Mouse (Mus musculus) G1E-ER4 (cell line): ENCODE results near the gene Erg. TPM values are rescaled to one million over a fixed set of nuclear protein-coding genes. Genes with fewer than 3 reads are reported as not detected.

Experiments used
- GATA1 ChIP-seq: IDR thresholded peaks from one replicate; pipeline ENCODE4 v1.8.0; 2012; ENCODE audit warnings: low read length, inconsistent platforms
- polyA plus RNA-seq: library from polyadenylated mRNA; stranded (reverse); fragments of >175 nt; gene quantifications from 2 replicates; pipeline ENCODE4 v1.2.3, GENCODE M21; 2012

Erg gene
- polyA plus RNA-seq, 1 experiment: 0.81 TPM

- TF ChIP-seq GATA1: no peak
Observed at GRCm38 (mm10) chr16:95532387-95533077, 53.9 kb downstream of the Erg start.

- no peak for TF ChIP-seq GATA1
Observed at GRCm38 (mm10) chr16:95527561-95527960, 58.8 kb downstream of the Erg start.

GRCm38 (mm10) chr16:95519520-95519919, 66.9 kb downstream of the Erg start:
- no peak for TF ChIP-seq GATA1

- TF ChIP-seq GATA1: no peak
Observed at GRCm38 (mm10) chr16:95506051-95506450, 80.3 kb downstream of the Erg start.

- no peak for TF ChIP-seq GATA1
Observed at GRCm38 (mm10) chr16:95496582-95497300, 89.7 kb downstream of the Erg start.

- TF ChIP-seq GATA1: no peak
Observed at GRCm38 (mm10) chr16:95494108-95494507, 92.3 kb downstream of the Erg start.

GRCm38 (mm10) chr16:95493336-95493735, 93.1 kb downstream of the Erg start:
- TF ChIP-seq GATA1: no peak

GRCm38 (mm10) chr16:95492146-95492545, 94.2 kb downstream of the Erg start:
- TF ChIP-seq GATA1: no peak

- no peak for TF ChIP-seq GATA1
Observed at GRCm38 (mm10) chr16:95490386-95490785, 96.0 kb downstream of the Erg start.

GRCm38 (mm10) chr16:95487606-95488351, 98.6 kb downstream of the Erg start:
- peak; percentile 93 for TF ChIP-seq GATA1

- TF ChIP-seq GATA1: no peak
Observed at GRCm38 (mm10) chr16:95481176-95481575, 105.2 kb downstream of the Erg start.

- peak; percentile 64 for TF ChIP-seq GATA1
Observed at GRCm38 (mm10) chr16:95478558-95478957, 107.8 kb downstream of the Erg start.

GRCm38 (mm10) chr16:95475041-95475440, 111.4 kb downstream of the Erg start:
- no peak for TF ChIP-seq GATA1

GRCm38 (mm10) chr16:95473946-95474345, 112.4 kb downstream of the Erg start:
- TF ChIP-seq GATA1: no peak

- TF ChIP-seq GATA1: no peak
Observed at GRCm38 (mm10) chr16:95472771-95473170, 113.6 kb downstream of the Erg start.
